Mouse (Mus musculus): Measurements from ENCODE around the gene Prps2.
"Not testable (repeated sequence)": the region's sequence is repeated elsewhere in the genome, so short reads cannot be mapped to it uniquely, and the experiment has no call there.

Prps2 gene

GRCm38 (mm10) chrX:167321233-167321806 lies 61.2 kb downstream of the Prps2 start:
- DNase-seq, result no peak

- no peak for DNase-seq
These were observed 63.6 kb downstream of the Prps2 start for GRCm38 (mm10) chrX:167318819-167319396.

GRCm38 (mm10) chrX:167315766-167316165 lies 66.8 kb downstream of the Prps2 start:
- DNase-seq, result no peak

GRCm38 (mm10) chrX:167315093-167315726 lies 67.3 kb downstream of the Prps2 start:
- DNase-seq, result no peak

- DNase-seq, result not testable (repeated sequence)
These were observed 80.5 kb downstream of the Prps2 start for GRCm38 (mm10) chrX:167302061-167302460.

Measured in thymus, postnatal 25 days (tissue).